12 mouse cellular contexts compared by ENCODE assay signal in genomic region chr11:108279748-108280373, GRCm38 (mm10).
DNase-seq lines count a peak whose midpoint lies in the region; ATAC-seq and TF ChIP-seq lines count a peak whose summit lies in the region.
"Had no signal": no experiment of that assay in that cellular context is flagged by ENCODE, and none has a peak within 500 bp of the region (broad histone marks: within the 10 kb centered on the region; RNA-seq: fewer than 3 reads in every experiment).

No protein-coding gene starts in this region.

- H3K4me2 ChIP-seq in embryonic facial prominence, embryonic 14.5 days (ENCODE audit: low read depth, low read length), result no peak overlapping the region
- H3K4me2 ChIP-seq in liver, postnatal 0 days (ENCODE audit: low read depth, low read length), result no peak overlapping the region
- H3K4me2 ChIP-seq: stomach, embryonic 15.5 days had no signal

- H3K27me3 ChIP-seq in embryonic facial prominence, embryonic 14.5 days (replicated peaks; ENCODE audit: control insufficient read depth, insufficient read depth, low read length), result no peaks in the 10 kb centered on the region
- no peaks in the 10 kb centered on the region for H3K27me3 ChIP-seq in liver, postnatal 0 days (ENCODE audit: insufficient read depth, low read length)
- H3K27me3 ChIP-seq: stomach, embryonic 15.5 days had no signal

- no peak overlapping the region for H3K9ac ChIP-seq in embryonic facial prominence, embryonic 14.5 days (ENCODE audit: low read depth, low read length)
- H3K9ac ChIP-seq in liver, postnatal 0 days (replicated peaks), result no peak overlapping the region
- H3K9ac ChIP-seq: stomach, embryonic 15.5 days had no signal

- WGBS in embryonic facial prominence, embryonic 14.5 days, result 81% methylated on average over 1 of the region's 1 CpGs
- WGBS in liver, postnatal 0 days (ENCODE audit: insufficient replicate concordance), result 80% methylated on average over 1 of the region's 1 CpGs

- H3K4me3 ChIP-seq in embryonic facial prominence, embryonic 14.5 days (ENCODE audit: low read depth, low read length), result no peak overlapping the region
- H3K4me3 ChIP-seq in liver, postnatal 0 days (ENCODE audit: low read depth, low read length), result no peak overlapping the region
- H3K4me3 ChIP-seq: gastrocnemius, adult 2 months; stomach, embryonic 15.5 days had no signal

- H3K9me3 ChIP-seq in embryonic facial prominence, embryonic 14.5 days (ENCODE audit: control insufficient read depth, low read length), result no peaks in the 10 kb centered on the region
- no peaks in the 10 kb centered on the region for H3K9me3 ChIP-seq in liver, postnatal 0 days (ENCODE audit: low read length)
- H3K9me3 ChIP-seq: stomach, embryonic 15.5 days had no signal

- H3K36me3 ChIP-seq in embryonic facial prominence, embryonic 14.5 days (ENCODE audit: control insufficient read depth, insufficient read depth, low read length), result no peaks in the 10 kb centered on the region
- no peaks in the 10 kb centered on the region for H3K36me3 ChIP-seq in liver, postnatal 0 days (replicated peaks; ENCODE audit: insufficient read depth, low read length)
- H3K36me3 ChIP-seq: stomach, embryonic 15.5 days had no signal

- DNase-seq in kidney, postnatal 4 days, result peak; percentile 25 to 46
- no peak for DNase-seq in kidney, postnatal 14 days
- DNase-seq in MN1 (ENCODE audit: low spot score), result peak; percentile 69
- peak; percentile 56 for DNase-seq in embryonic facial prominence, embryonic 14.5 days (ENCODE audit: low spot score)
- DNase-seq in liver, postnatal 0 days, result no peak
- no peak for DNase-seq in spleen, adult 18-20 months
- no peak for DNase-seq in right cerebral cortex, postnatal 36 days (ENCODE audit: low spot score in 2 of 2)
- DNase-seq: cerebellum, adult 11-12 months; gastrocnemius, adult 2 months; layer of hippocampus, adult 9-11 months had no signal

- ATAC-seq in embryonic facial prominence, embryonic 14.5 days (ENCODE audit: low read depth), result peak; percentile 71
- peak; percentile 31; the same call in 1 of the 2 replicates for ATAC-seq in liver, postnatal 0 days

- no peak for TF ChIP-seq CTCF in liver, postnatal 0 days (IDR thresholded peaks at IDR 0.05; ENCODE audit: low read depth)

- H3K4me1 ChIP-seq in embryonic facial prominence, embryonic 14.5 days (ENCODE audit: control insufficient read depth, insufficient read depth, low read length), result peaks cover 4% of the 10 kb centered on the region; the same call in 1 of the 2 replicates
- H3K4me1 ChIP-seq in liver, postnatal 0 days (ENCODE audit: insufficient read depth), result peaks cover 10% of the 10 kb centered on the region; the same call in 1 of the 2 replicates

- TF ChIP-seq EP300 in liver, postnatal 0 days (IDR thresholded peaks at IDR 0.05; ENCODE audit: low read depth), result no peak

- H3K27ac ChIP-seq in embryonic facial prominence, embryonic 14.5 days (replicated peaks; ENCODE audit: low read depth, low read length), result no peak overlapping the region
- no peak overlapping the region for H3K27ac ChIP-seq in liver, postnatal 0 days (ENCODE audit: low read depth)
- H3K27ac ChIP-seq: gastrocnemius, adult 2 months; macrophage; stomach, embryonic 15.5 days had no signal

Comparison
In these comparisons a context has a peak if more than half of its experiments do, and no peak if none do; other contexts are left out.
1. DNase-seq: peak in kidney, postnatal 4 days (2 of 2), MN1 (single experiment) and embryonic facial prominence, embryonic 14.5 days (single experiment); none in kidney, postnatal 14 days (single experiment), liver, postnatal 0 days (single experiment), spleen, adult 18-20 months (0 of 2) and right cerebral cortex, postnatal 36 days (0 of 2).